Mouse (Mus musculus) cortical plate, adult 2 months (tissue): ENCODE data around the gene Kcnq5.

Source experiments
- CTCF ChIP-seq: fragments of 200-500 bp; IDR thresholded peaks from 2 replicates; pipeline ENCODE4 v1.5.1; 2011; ENCODE audit warnings: mild to moderate bottlenecking, control low read depth, low read length; ENCODE audit not compliant: insufficient read depth; ENCODE audit errors: extremely low read depth
- POLR2A ChIP-seq: fragments of 200-500 bp; IDR thresholded peaks from 2 replicates; pipeline ENCODE4 v1.6.1; 2011; ENCODE audit warnings: mild to moderate bottlenecking, low read length, control low read depth; ENCODE audit not compliant: insufficient read depth; ENCODE audit errors: extremely low read depth

DNA sequence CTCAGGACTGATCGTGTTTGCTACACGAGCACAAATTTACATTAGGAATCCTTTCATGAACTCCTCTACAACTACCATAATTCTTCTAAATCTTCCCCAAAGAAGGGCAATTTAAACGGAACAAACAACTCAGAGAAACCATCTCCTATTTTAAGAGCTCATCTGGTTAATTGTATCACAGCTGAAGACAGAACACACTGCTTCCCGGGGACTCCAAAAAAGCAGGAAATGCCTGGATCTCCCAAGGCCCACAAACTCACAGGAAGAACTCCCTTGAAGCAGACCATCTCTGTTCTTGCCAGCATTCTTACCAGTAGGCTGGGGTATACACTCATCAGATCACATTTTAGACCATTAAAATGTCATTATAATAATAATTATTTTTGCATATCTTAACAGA, 3.7 kb downstream of the Kcnq5 start:
- TF ChIP-seq POLR2A (no peak), CTCF (no peak)
